Mouse (Mus musculus) liver, embryonic 14.5 days (tissue): ENCODE results near the gene Igf2bp3. TPM values are rescaled to one million over a fixed set of nuclear protein-coding genes. Genes with fewer than 3 reads are reported as not detected.
A peak's percentile ranks its signal among the peaks of the same experiment; 100 is the strongest.

ENCODE experiments used
- ATAC-seq: fragments of 200-750 bp; cut with Nextera tagmentation; 2 replicates; pipeline ENCODE4 v1.8.0; 2017; ENCODE audit warnings: moderate number of reproducible peaks, mild to moderate bottlenecking, moderate library complexity; ENCODE audit not compliant: insufficient read depth
- DNase-seq, 3 experiments: peaks; one replicate each; pipeline ENCODE4 v3.0.0-alpha.2; 2012 to 2013; ENCODE audit warnings: low read depth in 3 of 3, low spot score in 3 of 3
- H3K27ac ChIP-seq: fragments of 300-500 bp; sonication (generic); 2 replicates; pipeline ENCODE4 v1.5.1; 2014; ENCODE audit warnings: moderate library complexity, mild to moderate bottlenecking, control low read depth, inconsistent platforms
- H3K27me3 ChIP-seq: fragments of 300-500 bp; sonication (generic); 2 replicates; pipeline ENCODE4 v1.6.1; 2014; ENCODE audit warnings: mild to moderate bottlenecking, low read length, moderate library complexity; ENCODE audit not compliant: control insufficient read depth, insufficient read depth
- H3K36me3 ChIP-seq: fragments of 300-500 bp; sonication (generic); replicated peaks from 2 replicates; pipeline ENCODE4 v1.6.1; 2014; ENCODE audit warnings: low read depth; ENCODE audit not compliant: control insufficient read depth, insufficient read depth
- H3K4me1 ChIP-seq, 2 experiments: fragments of 200-500 bp in 1 of 2; fragments of 300-500 bp in 1 of 2; sonication (generic) in 1 of 2; replicated peaks; 2 replicates each; pipeline ENCODE4 v1.6.1; 2012 to 2014; ENCODE audit warnings: antibody characterized with exemption in 1 of 2, inconsistent platforms in 1 of 2, low read length in 1 of 2; ENCODE audit not compliant: control insufficient read depth in 2 of 2, insufficient read depth in 2 of 2
- H3K4me2 ChIP-seq: fragments of 300-500 bp; sonication (generic); 2 replicates; pipeline ENCODE4 v1.6.1; 2014; ENCODE audit warnings: low read depth, mild to moderate bottlenecking, control low read depth, moderate library complexity
- H3K4me3 ChIP-seq, 2 experiments: fragments of 200-500 bp in 1 of 2; fragments of 300-500 bp in 1 of 2; sonication (generic) in 1 of 2; 2 replicates each; pipeline ENCODE4 v1.5.1; 2012 to 2014; ENCODE audit warnings: low read depth in 2 of 2, low read length in 2 of 2, mild to moderate bottlenecking in 2 of 2, control low read depth in 1 of 2, inconsistent platforms in 1 of 2, moderate library complexity in 1 of 2; ENCODE audit not compliant: insufficient read depth in 1 of 2
- H3K9ac ChIP-seq: fragments of 300-500 bp; sonication (generic); replicated peaks from 2 replicates; pipeline ENCODE4 v1.6.1; 2014; ENCODE audit warnings: mild to moderate bottlenecking, control low read depth, moderate library complexity
- H3K9me3 ChIP-seq: fragments of 300-500 bp; sonication (generic); 2 replicates; pipeline ENCODE4 v1.6.1; 2016; ENCODE audit warnings: low read length, mixed read lengths; ENCODE audit not compliant: control insufficient read depth
- CTCF ChIP-seq: IDR thresholded peaks from 2 replicates; pipeline ENCODE4 v1.5.1; 2016; ENCODE audit warnings: antibody characterized with exemption, low read depth, control low read depth
- EP300 ChIP-seq: IDR thresholded peaks from 2 replicates; pipeline ENCODE4 v1.6.1; 2016; ENCODE audit warnings: antibody characterized with exemption, low read depth
- WGBS: fragments of 180-500 bp; shearing (Covaris S2); extraction: QIAGEN DNeasy Blood & Tissue Kit; methylation state at CpG from one replicate; pipeline ENCODE4 v1.1.7; 2014; ENCODE audit not compliant: insufficient replicate concordance; 5-methylcytosine and 5-hydroxymethylcytosine counted together
- polyA plus RNA-seq, 2 experiments: library from polyadenylated mRNA; depleted of rRNA in 1 of 2; stranded (reverse) in 1 of 2; unstranded in 1 of 2; fragments of >200 nt; fragmentation: Nextera tagmentation in 1 of 2; extraction: Ambion mirVana in 1 of 2; gene quantifications; 2 replicates each; pipeline versions ENCODE4 v1.2.1 to v1.2.3; 2012 to 2014

Gene Igf2bp3
- polyA plus RNA-seq, 2 experiments: 7.6 to 14.0 TPM

DNA sequence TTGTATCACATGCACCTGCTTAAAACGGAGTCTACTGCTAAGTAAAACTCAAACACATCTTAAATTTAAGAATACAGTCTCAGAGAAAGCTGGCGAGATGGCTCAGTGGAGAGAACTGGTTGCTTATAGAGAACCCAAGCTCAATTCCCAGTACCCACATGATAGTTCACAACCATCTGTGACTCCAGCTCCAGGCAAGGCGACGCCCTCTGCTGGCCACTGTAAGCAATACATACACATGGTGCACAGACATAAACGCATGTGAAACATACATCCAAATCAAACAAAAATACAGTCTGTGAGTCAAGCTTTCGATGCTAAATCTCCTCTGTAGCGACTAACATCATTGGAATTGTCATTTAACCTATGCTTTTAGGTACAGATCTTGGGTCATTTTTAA, 27.5 kb downstream of the Igf2bp3 start:
- peak; percentile 68 for TF ChIP-seq CTCF
- TF ChIP-seq EP300: no peak
- WGBS: 73% methylated on average over 7 of the region's 7 CpGs
- ATAC-seq: no peak
- no peaks in the 10 kb centered on the region for H3K9me3 ChIP-seq
- no peaks in the 10 kb centered on the region for H3K36me3 ChIP-seq
- DNase-seq: no peak
- H3K27me3 ChIP-seq: no peaks in the 10 kb centered on the region
- no peaks in the 10 kb centered on the region for H3K4me1 ChIP-seq
- H3K27ac ChIP-seq: no peak overlapping the region
- no peak overlapping the region for H3K9ac ChIP-seq
- no peak overlapping the region for H3K4me3 ChIP-seq
- H3K4me2 ChIP-seq: no peak overlapping the region

DNA sequence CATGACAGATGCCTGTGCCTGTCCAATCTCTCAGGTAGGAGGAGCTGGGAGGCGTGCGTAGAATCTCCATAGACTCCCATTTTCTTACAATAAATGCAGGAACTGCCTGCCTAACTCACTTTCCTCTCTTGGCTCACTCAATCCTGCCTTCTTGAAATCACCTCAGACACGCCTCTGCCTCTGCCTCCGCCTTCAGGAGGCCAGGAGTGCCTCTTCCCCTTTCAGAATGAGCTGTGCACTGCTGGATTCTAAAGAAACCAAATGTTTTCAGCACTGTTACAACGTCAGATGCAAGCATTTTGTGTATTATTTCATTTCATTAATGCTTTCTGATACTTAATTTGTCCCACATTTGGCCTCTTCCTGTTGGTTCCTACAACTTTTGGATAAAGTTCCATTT, 38.7 kb downstream of the Igf2bp3 start:
- H3K9me3 ChIP-seq: no peaks in the 10 kb centered on the region
- no peak overlapping the region for H3K4me3 ChIP-seq
- ATAC-seq (no peak), DNase-seq (no peak)
- H3K4me1 ChIP-seq: peaks cover 0 to 8% of the 10 kb centered on the region in 2 experiments; a peak in 3 of 4 replicates
- no peak for TF ChIP-seq CTCF
- TF ChIP-seq EP300: no peak
- WGBS: 40% methylated on average over 5 of the region's 5 CpGs
- no peaks in the 10 kb centered on the region for H3K27me3 ChIP-seq
- no peak overlapping the region for H3K4me2 ChIP-seq
- H3K27ac ChIP-seq: no peak overlapping the region
- H3K9ac ChIP-seq: no peak overlapping the region
- H3K36me3 ChIP-seq: no peaks in the 10 kb centered on the region

DNA sequence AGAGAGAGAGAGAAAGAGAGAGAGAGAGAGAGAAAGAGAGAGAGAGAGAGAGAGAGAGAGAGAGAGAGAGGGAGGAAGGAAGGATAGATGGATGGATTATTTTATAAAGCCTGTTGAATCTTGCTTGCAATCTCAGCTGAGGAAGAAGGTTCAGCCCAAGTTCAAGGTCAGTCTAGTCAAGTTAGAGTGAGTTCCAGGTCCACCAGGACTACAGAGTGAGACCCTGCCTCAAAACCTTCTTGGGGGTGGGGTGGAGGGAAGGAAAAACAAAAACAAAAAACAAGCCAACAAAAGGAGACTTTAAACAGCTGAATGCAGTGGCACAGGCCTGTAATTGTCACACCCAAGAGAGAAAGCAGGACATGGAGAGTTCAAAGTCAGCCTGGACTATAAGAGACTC, 40.1 kb downstream of the Igf2bp3 start:
- H3K27me3 ChIP-seq: no peaks in the 10 kb centered on the region
- H3K36me3 ChIP-seq: no peaks in the 10 kb centered on the region
- DNase-seq (no peak), ATAC-seq (no peak)
- H3K27ac ChIP-seq: no peak overlapping the region
- TF ChIP-seq EP300 (no peak), CTCF (no peak)
- no peak overlapping the region for H3K4me3 ChIP-seq
- no peaks in the 10 kb centered on the region for H3K9me3 ChIP-seq
- peaks cover 0 to 6% of the 10 kb centered on the region in 2 experiments; a peak in 3 of 4 replicates for H3K4me1 ChIP-seq
- no peak overlapping the region for H3K4me2 ChIP-seq
- H3K9ac ChIP-seq: no peak overlapping the region

DNA sequence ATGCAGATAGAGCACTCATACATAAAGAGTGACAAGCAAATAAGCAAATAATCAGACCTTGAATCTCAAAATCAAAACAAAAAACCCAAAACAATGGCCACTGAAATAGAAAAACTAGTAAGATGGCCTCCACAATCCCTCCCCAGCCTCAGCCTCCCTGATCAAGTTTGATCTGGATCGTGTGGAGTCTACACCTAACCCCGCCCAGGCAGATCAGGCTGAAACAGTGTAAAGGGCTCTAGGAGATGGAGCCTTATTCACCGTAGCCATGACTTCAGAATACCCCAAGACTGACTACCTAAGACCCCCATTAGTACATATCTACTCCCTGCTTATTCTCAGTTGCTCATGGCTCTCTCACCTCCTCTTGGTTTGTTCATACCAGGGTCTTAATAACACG, 41.1 kb downstream of the Igf2bp3 start:
- H3K4me3 ChIP-seq: no peak overlapping the region
- ATAC-seq (no peak), DNase-seq (no peak)
- H3K36me3 ChIP-seq: no peaks in the 10 kb centered on the region
- H3K9me3 ChIP-seq: no peaks in the 10 kb centered on the region
- H3K4me1 ChIP-seq: peaks cover 0 to 6% of the 10 kb centered on the region in 2 experiments; a peak in 3 of 4 replicates
- no peak for TF ChIP-seq CTCF
- TF ChIP-seq EP300: no peak
- WGBS: 53% methylated on average over 4 of the region's 4 CpGs
- no peaks in the 10 kb centered on the region for H3K27me3 ChIP-seq
- H3K9ac ChIP-seq: no peak overlapping the region
- H3K27ac ChIP-seq: no peak overlapping the region
- H3K4me2 ChIP-seq: no peak overlapping the region

DNA sequence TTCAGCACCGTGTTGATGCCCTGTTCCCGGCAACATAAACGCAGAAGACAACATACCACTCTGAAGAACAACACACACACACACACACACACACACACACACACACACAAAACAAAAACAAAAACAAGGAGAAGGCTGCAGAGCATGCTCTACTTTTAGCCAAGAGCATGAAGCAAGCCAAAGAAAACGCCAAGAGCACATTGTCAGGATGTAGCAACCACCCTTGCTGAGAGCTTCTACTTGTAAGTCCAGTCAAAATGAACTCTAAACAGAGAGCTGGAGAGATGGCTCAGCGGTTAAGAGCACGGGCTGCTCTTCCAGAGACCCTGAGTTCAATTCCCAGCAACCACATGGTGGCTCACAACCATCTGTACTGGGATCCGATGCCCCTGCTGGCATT, 41.5 kb downstream of the Igf2bp3 start:
- Histone ChIP-seq H3K36me3 (no peaks in the 10 kb centered on the region), H3K9ac (no peak overlapping the region), H3K27ac (no peak overlapping the region), H3K4me1 (peaks cover 0 to 6% of the 10 kb centered on the region in 2 experiments; a peak in 3 of 4 replicates), H3K27me3 (no peaks in the 10 kb centered on the region), H3K4me2 (no peak overlapping the region), H3K4me3 (no peak overlapping the region), H3K9me3 (no peaks in the 10 kb centered on the region)
- DNase-seq (no peak), ATAC-seq (no peak)
- TF ChIP-seq EP300 (no peak), CTCF (no peak)
- 77% methylated on average over 7 of the region's 7 CpGs for WGBS
